Mouse (Mus musculus) ovary, adult 18-20 months (tissue): ENCODE results near the gene Nme8.

ENCODE experiments used
- DNase-seq: peaks from one replicate; pipeline ENCODE4 v3.0.0; 2022; ENCODE audit warnings: low spot score, mixed read lengths

Nme8 gene

DNA sequence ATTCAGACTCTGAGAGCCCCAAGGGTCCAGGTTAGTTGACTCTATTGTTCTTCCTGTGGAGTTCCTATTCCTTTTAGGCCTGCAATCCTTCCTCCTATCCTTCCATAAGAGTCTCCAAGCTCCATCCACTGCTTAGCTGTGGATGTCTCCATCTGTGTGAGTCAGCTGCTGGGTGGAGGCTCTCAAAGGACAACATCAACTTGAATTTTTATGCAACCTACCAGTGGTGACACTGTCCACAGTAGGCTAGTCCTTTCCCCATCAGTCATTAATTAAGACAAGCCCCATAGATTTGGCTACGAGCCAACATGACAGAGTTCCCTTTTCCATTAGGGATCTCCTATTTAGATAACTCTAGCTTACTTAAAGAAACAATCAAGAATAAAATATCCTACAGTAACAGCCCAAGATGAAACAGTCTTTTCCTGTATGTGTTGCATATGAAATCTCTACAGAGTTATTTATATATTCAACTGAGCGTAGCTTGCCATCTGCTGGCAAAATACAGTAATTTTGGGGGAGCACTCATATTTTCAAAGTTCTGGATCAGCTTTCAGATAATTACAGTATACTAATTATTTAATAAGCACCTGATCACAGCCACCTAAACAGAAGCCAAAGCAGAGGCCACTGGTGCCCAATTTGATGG is 57.3 kb downstream of the Nme8 start:
- no peak for DNase-seq

DNA sequence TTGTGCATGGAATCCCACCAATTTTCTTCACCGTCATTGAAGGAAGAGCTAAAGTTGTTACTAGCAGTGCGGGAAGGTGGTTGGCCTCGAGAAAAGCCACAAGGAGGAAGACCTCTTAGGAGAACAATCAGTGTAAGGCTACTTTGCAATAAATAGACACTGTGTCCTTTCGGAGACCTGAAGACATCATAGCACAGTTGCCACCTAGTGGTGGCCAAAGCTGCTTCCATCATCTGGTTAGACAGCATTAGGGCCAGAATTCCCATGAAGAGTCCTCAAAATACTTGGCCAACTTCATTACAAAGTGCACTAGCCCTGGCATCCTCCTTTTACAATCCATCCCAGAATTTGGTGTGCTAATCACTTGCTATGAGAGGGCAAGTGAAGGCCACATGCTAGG is 61.5 kb downstream of the Nme8 start:
- DNase-seq, result no peak

DNA sequence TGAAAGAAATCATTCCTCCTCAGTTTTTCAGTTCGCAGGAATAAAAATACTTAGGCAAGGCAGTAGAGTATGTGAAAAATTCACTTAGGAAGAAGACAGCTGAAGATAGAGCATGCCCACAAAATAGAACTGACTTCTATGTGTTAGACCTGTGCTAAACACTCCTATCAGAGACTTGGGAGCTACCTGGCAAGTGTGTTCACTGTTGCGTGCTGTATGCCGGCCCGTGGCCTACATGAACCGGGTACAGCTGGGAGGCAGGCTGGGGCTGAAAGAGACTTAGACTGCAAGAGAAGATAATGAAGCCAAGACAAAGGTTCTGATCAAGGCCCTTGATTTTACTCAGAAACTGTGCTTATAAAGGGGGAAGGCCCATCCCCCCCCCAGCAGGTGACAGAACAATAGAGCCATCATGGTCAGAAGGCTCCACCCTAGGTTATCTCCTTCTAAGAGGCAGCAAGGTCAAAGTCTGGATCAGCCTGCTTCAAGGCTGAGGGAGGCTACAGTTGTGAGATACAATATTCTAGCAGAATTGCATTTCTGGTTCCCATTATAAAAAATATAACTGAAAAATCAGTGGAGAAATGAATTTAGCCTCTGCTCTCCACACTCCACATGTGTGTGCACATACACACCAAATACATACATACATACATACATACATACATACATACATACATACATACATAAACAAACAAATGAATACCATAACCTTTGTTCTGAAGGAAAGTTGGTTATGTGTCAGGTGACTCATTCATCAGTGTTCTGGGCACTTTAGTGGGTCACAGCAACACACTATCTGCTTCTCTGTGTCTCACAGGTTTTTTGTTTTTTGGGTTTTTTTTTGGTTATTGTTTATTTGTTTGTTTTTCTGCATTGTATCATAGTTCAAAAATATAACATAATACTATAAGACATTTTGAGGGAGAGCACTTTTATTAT is 66.6 kb downstream of the Nme8 start:
- DNase-seq, result no peak

DNA sequence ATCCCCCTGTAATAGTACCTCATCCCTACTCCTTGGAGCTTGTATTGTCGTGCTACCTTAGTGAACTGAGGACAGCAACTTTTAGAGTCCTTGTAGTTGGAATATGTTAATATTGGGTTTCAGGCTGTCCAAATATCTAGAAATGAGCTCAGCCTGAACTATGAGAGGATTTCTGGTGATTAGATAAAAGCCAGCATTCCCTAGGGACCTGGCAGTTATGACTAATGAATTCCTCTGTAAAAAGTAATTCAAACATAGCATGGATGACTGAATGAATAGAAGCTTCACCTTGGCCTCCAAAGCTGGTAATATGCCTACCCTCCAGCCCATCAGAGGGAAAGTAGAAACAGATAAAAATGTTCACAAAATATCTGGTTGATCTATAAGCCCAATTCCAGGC is 71.1 kb downstream of the Nme8 start:
- no peak for DNase-seq

DNA sequence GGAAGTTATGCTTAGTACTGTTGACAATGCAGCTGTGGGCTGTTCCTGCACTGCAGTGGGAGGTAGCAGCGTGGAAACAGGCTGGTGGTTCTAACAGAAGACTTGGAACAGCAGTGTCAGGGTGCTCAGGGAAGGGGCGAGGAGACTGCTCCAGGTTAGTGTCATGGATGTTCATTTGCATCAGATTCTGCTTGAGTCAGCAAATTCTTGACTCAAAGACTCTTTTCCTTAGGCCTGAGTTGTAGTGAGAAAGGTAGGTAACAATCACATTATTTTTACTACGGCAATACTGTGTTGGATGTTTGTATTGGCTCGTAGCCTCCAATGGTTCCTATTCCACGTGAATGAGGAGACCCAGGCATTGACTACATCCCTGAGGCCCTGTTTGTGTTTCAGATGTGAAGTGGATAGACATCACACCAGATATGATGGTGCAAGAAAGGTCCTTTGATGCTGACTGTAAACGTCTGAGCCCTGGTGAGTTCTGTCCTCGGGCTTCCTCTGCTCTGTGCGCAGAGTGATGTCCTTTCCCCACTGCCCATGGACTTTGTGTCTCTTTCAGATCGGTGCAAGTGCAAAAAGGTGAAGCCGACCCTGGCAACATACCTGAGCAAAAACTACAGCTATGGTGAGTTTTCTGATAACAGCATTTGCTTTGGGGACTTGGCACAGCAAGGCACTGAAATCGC is 72.8 kb downstream of the Nme8 start:
- no peak for DNase-seq

DNA sequence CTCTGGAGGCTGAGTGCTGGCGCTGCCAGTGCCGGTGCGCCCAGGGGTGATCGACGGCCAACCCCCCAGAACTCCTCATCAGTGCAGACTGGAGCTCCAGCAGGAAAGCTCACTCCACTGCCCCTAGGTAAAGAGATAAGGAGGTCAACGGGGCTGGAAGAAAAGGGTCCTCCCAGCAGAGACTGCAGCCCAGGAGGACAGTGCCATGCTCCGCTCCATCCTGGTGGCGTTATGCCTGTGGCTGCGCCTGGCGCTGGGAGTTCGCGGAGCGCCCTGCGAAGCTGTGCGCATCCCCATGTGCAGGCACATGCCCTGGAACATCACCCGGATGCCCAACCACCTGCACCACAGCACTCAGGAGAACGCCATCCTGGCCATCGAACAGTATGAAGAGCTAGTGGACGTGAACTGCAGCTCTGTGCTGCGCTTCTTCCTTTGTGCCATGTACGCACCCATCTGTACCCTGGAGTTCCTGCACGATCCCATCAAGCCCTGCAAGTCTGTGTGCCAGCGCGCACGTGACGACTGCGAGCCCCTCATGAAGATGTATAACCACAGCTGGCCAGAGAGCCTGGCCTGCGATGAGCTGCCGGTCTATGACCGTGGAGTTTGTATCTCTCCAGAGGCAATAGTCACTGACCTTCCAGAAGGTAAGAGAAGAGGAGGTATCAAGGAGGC is 74.2 kb downstream of the Nme8 start:
- DNase-seq, result no peak

DNA sequence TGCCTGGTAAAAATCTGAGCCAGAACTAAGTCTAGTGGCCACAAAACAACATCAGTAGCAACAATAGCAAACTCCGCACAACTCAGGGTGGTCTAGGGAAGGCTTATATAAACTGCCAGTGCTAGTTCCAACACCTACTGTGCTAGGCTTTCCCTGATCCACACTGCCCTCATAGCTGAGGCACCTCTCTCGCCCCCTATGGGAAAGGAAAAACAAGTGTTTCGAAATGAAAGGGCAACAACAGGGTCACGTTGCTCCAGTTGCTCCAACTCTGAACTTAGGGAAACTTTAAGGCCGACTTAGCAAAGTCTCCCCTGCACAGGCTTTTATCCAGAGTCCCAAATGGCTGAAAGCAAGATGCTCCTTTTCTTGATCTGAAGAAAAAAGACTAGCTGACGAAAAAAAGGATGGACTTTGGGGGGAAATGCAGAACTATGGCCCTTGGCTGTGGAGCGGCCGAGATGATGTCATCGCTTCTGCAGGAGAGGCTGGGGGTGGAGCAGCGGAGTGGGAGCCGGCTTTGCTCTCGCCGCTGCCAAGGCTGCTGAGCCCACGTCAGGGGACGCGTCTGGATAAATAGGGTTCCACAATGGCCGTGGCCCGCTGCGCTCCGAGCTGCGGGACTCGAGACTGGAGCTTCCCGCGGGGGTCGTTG is 74.9 kb downstream of the Nme8 start, which contains the start of gene Sfrp4:
Sfrp4 (plus strand) TSS at position 532 of the 655 bp plus-strand sequence.
- DNase-seq, result peak; percentile 40

DNA sequence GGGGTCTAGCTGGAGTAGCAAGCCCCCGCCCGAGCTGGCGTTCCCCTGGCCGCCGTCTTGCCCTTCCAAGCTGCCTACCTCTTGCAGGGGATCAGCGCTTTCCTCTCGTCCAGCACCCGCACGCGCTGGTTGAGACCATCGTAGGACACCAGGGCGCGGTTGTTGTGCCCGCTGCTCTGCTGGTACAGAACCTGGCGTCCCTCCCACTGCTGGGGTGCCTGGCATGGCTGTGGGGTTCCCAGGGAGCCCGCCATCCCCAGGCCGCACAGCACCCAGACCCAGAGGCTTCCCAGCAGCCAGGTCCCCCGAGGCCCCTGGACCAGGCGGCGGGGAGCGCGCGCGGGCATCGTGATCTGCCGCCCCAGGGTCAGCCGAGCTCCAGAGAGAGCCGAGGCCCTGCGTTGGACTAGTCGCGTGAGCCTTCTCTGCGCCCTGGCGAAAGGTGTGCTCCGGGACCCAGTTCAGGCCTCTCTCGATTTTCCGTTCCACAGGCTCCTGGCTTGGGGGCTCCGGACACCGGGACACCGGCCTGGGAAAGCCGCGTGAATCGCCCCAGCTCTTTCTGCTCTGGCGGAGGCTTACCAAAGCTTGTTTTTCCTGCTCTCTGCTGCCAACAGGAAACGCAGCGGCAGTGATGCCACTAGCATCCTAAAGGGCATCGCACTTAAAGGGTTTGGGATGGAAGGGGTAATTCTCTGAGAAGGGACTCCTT is 78.2 kb downstream of the Nme8 start, which contains the start of gene Epdr1:
Epdr1 (minus strand) TSS at position 712 of the 712 bp plus-strand sequence.
- DNase-seq, result peak; percentile 50

DNA sequence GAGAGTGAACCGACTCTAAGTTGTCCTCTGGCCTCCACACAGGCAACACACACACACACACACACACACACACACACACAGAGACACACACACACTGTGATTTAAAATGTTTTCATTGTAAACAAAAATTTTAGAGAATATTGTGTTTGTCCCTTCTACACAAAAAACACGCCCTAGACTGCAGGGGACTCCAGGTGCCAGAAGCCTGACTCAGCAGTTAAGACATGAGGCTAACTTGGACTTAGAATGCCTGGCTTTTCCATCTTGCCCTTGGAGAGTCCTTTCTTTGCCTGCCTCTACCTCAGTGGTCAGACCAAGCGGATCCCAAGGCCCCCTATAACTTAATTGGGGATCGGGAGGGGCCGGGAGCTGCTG is 78.8 kb downstream of the Nme8 start:
- no peak for DNase-seq

DNA sequence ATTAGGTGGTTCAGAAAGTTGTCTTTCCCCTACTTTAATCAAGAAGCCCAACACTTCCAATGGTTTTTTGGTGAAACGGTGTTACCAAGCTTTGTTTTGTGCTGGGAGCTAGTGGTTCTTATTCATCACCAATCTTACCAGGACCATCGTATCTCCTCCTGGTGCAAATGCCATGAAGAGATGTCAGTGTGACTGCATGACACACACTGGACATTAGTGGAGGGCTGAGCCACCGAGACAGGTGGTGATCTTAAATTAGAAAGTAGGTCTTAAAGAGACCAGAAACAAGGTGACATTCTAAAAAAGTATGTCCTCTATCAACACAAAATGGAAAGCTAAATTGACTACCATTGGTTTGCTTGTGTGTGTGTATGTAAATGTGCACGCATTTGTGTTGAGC is 79.5 kb downstream of the Nme8 start:
- DNase-seq, result no peak

DNA sequence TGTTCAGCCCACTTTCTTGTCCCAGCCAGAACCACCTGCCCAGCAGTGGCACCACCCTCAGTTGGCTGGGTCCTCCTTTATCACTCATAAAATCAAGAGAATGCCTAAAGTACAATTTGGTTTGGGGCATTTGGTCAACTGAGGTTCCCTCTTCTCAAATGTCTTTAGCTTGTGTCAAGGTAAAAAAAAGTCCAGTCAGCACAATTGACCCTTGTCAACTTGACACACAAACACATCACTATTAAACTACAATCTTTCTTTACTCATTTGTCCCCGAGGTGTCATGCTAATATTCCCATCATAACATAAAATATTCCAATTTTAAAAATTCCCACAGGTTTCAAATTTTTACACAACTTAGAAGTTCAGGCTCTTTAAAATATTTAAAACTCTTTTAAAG is 83.3 kb downstream of the Nme8 start:
- DNase-seq, result no peak

DNA sequence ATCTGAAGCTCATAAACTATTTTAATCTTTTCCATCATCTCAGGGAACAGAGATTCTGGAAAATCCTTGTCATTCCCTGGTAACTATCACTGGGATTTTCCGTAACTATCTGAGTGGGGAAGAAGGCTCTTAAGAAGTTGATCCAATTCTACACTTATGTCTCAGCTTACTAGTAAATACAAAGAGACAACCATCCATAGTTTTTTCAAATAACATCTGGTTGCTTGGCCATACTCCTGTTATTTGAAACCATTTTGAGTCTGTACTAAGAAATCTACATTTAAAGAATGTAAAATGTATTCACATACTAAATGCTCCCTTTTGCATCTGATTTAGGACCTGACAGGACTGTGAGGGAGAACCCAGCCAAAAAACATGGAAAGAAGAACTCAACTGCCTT is 84.2 kb downstream of the Nme8 start:
- DNase-seq, result no peak

DNA sequence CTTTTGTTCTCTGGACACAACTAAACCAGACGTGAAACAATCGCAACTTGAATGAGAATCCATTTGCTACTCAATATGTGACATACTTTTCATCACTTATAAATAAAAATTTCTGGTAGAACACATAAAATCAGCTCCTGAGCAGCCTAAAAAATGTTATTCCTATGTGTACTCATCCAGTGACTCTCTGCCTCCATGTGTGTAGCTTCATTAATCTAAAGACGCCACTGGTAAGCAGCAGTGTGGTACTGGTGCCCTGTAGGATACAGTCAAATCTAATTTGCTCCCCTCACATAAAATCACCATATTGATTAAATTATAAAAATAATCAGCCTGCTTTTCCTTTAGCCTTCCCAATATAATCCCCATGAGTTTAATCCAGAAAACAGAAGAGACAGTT is 84.6 kb downstream of the Nme8 start:
- DNase-seq, result no peak

DNA sequence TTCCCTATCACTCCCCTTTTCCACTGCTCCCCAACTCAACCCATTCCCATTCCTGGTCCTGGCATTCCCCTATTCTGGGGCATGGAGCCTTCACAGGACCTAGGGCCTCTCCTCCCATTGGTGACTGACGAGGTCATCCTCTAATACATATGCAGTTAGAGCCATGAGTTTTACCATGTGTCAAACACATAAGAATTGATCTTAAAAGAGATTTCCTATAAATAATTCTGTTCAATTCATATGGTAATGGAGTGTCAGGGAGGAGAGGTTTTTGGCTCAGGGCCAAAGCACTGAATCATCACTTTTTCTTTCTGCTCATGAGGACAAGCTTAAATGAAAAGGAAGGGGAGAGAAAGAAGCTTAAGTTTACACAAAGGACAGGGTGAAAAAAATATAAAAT is 85.2 kb downstream of the Nme8 start:
- no peak for DNase-seq

DNA sequence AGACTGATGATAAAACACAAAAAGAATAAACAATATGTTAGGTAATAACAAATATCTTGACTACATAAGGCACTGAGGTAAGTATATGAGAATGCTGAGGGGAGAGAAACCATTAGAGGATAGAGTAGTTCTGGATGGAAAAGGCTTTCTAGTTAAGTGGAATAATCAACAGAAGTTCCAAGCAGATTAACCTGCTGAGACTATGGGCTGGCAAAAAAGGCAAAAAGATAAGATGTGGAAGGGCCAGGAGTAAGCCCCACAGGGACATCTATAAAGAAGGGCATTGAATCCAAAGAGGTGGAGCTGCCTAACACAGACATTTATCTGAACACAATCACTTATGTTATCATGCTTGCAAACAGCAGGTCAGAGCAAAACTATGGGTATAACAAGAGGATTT is 89.5 kb downstream of the Nme8 start:
- DNase-seq, result no peak

DNA sequence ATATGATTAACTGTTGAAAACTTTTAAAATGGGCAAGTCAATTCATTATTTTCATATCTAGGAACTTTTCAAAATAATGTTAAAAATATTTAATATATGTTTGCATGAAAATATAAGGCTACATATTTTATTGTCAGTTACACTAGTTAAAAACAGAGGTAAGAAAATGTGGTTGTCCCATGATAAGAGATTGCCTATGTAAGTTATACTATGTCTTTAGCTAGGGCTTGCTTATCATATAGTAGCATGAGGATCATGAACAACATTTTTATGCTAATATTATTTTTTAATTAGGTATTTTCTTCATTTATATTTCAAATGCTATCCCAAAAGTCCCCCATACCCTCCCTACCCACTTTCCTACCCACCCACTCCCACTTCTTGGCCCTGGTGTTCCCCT is 92.7 kb downstream of the Nme8 start:
- DNase-seq, result no peak

DNA sequence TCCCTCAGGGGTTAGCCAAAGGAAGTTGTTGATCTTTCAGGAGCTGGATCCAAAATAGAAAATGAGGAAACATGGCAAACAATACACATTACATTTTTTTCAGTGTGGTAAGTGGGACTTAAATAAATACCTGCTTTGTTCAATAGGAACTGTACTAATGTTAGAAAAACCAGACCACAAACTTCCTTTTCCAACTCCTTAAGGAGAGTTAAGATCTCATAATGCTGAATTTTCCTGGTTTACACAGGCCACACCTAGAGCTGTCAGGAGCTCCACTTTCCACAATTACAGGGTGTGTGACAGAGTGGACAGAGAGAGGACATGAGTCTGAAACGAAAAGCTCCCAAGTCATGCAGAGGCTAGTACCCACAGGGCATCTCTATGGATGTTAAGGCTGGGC is 93.9 kb downstream of the Nme8 start:
- DNase-seq, result no peak

DNA sequence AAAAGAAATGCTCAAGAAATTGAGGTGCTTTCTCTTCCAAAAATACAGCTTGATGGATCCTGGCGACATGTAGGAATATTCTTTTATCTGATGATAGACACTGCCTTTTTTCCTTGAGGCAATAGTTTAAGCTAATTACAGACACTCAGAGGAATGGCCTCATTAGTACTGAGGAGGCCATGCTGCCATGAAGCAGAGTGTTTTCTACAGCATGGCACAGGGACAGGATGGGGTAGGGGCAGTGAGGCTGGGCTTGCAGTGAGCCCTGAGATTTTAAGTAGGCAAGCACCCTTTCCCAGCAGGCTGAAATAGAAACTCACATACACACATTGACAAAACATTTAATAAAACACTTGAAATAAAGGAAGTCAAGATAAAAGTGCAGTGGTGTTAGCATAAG is 95.1 kb downstream of the Nme8 start:
- DNase-seq, result no peak

DNA sequence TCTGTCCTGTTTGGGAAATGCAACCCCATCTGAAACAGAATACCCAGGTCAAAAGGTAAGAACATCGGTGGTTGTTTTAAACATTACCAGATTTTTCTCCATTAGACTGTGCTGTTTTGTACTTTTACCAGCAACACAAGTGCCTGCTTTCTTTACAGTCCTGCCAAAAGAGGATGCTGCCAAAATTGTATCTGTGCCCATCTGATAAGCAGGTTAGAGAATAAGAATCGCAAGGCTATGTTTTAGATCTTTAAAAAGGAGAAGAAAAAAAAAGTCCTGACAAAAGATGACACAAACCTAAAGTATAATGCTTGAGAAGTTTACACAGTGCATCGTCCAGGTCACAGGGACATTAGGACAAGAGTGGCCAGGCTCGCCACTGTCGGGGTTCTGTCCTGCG is 98.4 kb downstream of the Nme8 start:
- no peak for DNase-seq

DNA sequence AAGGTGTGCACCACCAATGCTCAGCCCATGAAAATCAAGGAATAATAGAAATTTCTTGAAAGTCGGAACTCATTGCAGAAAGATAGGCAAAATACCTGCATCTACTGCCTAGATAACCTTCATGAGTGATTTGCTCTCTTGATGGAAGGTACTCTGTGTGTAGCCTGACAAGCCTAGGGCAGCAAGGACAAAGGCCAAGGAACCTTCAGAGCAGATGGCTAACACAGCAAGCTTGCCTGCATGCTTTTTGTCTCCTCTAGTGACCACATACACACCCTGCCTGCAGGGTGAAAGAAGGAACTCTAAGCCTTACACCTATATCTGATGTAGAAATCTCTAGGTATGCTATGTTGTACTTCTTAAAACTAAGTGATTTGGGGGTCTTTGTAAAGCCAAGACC is 102.5 kb downstream of the Nme8 start:
- DNase-seq, result no peak
